Mouse (Mus musculus) kidney, embryonic 16.5 days (tissue): ENCODE results near the gene Gtf2f2. TPM values are rescaled to one million over a fixed set of nuclear protein-coding genes. Genes with fewer than 3 reads are reported as not detected.

Experiments
- ATAC-seq: fragments of 200-750 bp; cut with Nextera tagmentation; 2 replicates; pipeline ENCODE4 v1.8.0; 2017; ENCODE audit warnings: moderate TSS enrichment; ENCODE audit not compliant: low FRiP score, low TSS enrichment
- H3K27ac ChIP-seq: fragments of 300-500 bp; sonication (generic); 2 replicates; pipeline ENCODE4 v1.5.1; 2014; ENCODE audit warnings: low read length
- H3K27me3 ChIP-seq: fragments of 300-500 bp; sonication (generic); 2 replicates; pipeline ENCODE4 v1.6.1; 2014; ENCODE audit warnings: low read length, control low read depth, mixed read lengths; ENCODE audit not compliant: insufficient read depth
- H3K36me3 ChIP-seq: fragments of 300-500 bp; sonication (generic); 2 replicates; pipeline ENCODE4 v1.6.1; 2014; ENCODE audit warnings: low read length, control low read depth, mixed read lengths; ENCODE audit not compliant: insufficient read depth
- H3K4me1 ChIP-seq: fragments of 300-500 bp; sonication (generic); 2 replicates; pipeline ENCODE4 v1.6.1; 2014; ENCODE audit warnings: low read length, control low read depth, mixed read lengths; ENCODE audit not compliant: insufficient read depth
- H3K4me2 ChIP-seq: fragments of 300-500 bp; sonication (generic); replicated peaks from 2 replicates; pipeline ENCODE4 v1.6.1; 2014; ENCODE audit warnings: low read depth, low read length
- H3K4me3 ChIP-seq: fragments of 300-500 bp; sonication (generic); 2 replicates; pipeline ENCODE4 v1.5.1; 2014; ENCODE audit warnings: mild to moderate bottlenecking, low read length
- H3K9ac ChIP-seq: fragments of 300-500 bp; sonication (generic); replicated peaks from 2 replicates; pipeline ENCODE4 v1.6.1; 2014; ENCODE audit warnings: low read length
- H3K9me3 ChIP-seq: fragments of 300-500 bp; sonication (generic); 2 replicates; pipeline ENCODE4 v1.6.1; 2016; ENCODE audit warnings: low read length, control low read depth
- WGBS: fragments of 180-500 bp; shearing (Covaris S2); extraction: QIAGEN DNeasy Blood & Tissue Kit; methylation state at CpG from one replicate; pipeline ENCODE4 v1.1.7; 2014; 5-methylcytosine and 5-hydroxymethylcytosine counted together
- polyA plus RNA-seq: library from polyadenylated mRNA; unstranded; fragments of >200 nt; fragmentation: Nextera tagmentation; extraction: Ambion mirVana; gene quantifications from 2 replicates; pipeline ENCODE4 v1.2.1, GENCODE M21; 2015

Gtf2f2 gene
- polyA plus RNA-seq, 1 experiment from 2014 or later: 35.1 TPM

- no peaks in the 10 kb centered on the region for H3K9me3 ChIP-seq
- H3K4me2 ChIP-seq: no peak overlapping the region
- H3K4me1 ChIP-seq: 0 out of 2 replicates have a peak, but pooled peaks cover 7% of the 10 kb centered on the region
- no peaks in the 10 kb centered on the region for H3K36me3 ChIP-seq
- 56% methylated on average over 11 of the region's 11 CpGs for WGBS
- no peaks in the 10 kb centered on the region for H3K27me3 ChIP-seq
- ATAC-seq: no peak
- peak overlapping the region; percentile 29; the same call in 1 of the 2 replicates for H3K27ac ChIP-seq
- 0 out of 2 replicates have a peak overlapping the region, but pooled peaks have one; percentile 26 for H3K9ac ChIP-seq
- H3K4me3 ChIP-seq: no peak overlapping the region
These were observed 20.6 kb upstream of the Gtf2f2 start for GRCm38 (mm10) chr14:76031117-76031842.

DNA sequence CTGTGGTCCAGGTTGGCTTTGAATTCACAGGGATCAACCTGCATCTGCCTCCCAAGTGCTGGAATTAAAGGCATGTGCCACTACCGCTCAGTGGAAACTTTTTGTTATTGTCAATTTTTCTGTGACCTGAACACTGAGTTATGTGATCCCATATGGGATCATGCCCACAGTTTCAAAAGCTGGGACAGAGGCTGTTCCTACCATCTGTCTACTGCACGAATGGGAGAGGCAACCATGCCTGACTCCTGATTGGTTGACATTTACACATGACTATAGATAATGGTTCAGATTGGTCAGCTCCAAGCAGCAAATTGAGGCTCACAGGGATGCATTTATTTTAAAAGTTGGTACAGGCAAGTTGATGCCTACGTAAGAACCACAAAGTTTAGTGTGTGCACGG lies 14.0 kb upstream of the Gtf2f2 start:
- Histone ChIP-seq H3K4me3 (no peak overlapping the region), H3K27me3 (no peaks in the 10 kb centered on the region), H3K4me1 (no peaks in the 10 kb centered on the region), H3K27ac (no peak overlapping the region), H3K9me3 (no peaks in the 10 kb centered on the region; the same call in 1 of the 2 replicates), H3K4me2 (no peak overlapping the region), H3K36me3 (no peaks in the 10 kb centered on the region), H3K9ac (no peak overlapping the region)
- WGBS: 90% methylated on average over 4 of the region's 4 CpGs
- ATAC-seq: no peak

GRCm38 (mm10) chr14:76020927-76021719 lies 10.5 kb upstream of the Gtf2f2 start:
- Histone ChIP-seq H3K4me1 (no peaks in the 10 kb centered on the region), H3K27ac (no peak overlapping the region), H3K27me3 (no peaks in the 10 kb centered on the region), H3K9me3 (no peaks in the 10 kb centered on the region; the same call in 1 of the 2 replicates), H3K4me2 (no peak overlapping the region), H3K9ac (no peak overlapping the region), H3K36me3 (no peaks in the 10 kb centered on the region), H3K4me3 (no peak overlapping the region)
- ATAC-seq: no peak
- 70% methylated on average over 7 of the region's 7 CpGs for WGBS

- no peak overlapping the region for H3K4me2 ChIP-seq
- ATAC-seq: no peak
- H3K4me3 ChIP-seq: no peak overlapping the region
- no peaks in the 10 kb centered on the region for H3K4me1 ChIP-seq
- WGBS: 84% methylated on average over 5 of the region's 5 CpGs
- H3K9me3 ChIP-seq: no peaks in the 10 kb centered on the region; the same call in 1 of the 2 replicates
- no peaks in the 10 kb centered on the region for H3K36me3 ChIP-seq
- no peaks in the 10 kb centered on the region for H3K27me3 ChIP-seq
- no peak overlapping the region for H3K9ac ChIP-seq
- no peak overlapping the region for H3K27ac ChIP-seq
These were observed 9.7 kb upstream of the Gtf2f2 start for GRCm38 (mm10) chr14:76020259-76020785.

DNA sequence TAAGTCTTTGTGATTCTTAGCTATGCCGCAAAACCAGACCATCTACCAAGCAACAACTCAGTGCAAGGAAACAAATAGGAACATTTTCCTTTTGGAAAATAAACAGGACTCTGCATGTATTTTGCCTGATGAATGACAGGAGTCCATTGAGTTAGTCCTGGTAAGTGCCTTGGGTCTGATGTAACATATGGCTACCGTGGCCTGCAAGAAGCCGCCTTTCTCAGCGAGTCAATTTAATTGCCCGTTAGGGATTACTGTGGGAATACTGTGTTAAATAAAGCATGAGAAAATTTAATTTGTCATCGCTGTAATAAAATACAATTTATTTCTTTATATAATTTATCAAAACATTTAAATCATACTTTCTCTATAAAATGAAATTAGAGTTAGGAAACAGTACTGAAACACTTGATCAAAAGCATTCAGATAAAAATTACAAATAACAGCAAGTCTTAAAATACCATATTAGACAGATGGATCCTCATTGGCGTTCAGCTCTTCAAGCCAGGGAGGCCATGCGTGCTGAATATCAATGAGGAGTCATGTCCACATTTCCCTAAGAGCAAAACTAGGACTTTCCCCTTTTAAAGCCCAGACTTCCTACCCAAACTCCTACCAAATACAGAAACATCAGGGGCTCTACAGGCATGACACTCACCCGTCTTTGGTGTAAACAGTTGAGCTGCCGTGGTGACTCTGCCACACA lies 7.3 kb upstream of the Gtf2f2 start:
- no peak for ATAC-seq
- 87% methylated on average over 10 of the region's 10 CpGs for WGBS
- H3K4me1 ChIP-seq: no peaks in the 10 kb centered on the region
- no peaks in the 10 kb centered on the region; the same call in 1 of the 2 replicates for H3K9me3 ChIP-seq
- no peak overlapping the region for H3K4me3 ChIP-seq
- no peak overlapping the region for H3K4me2 ChIP-seq
- no peaks in the 10 kb centered on the region for H3K36me3 ChIP-seq
- H3K27ac ChIP-seq: no peak overlapping the region
- no peaks in the 10 kb centered on the region for H3K27me3 ChIP-seq
- H3K9ac ChIP-seq: no peak overlapping the region

- WGBS: 56% methylated on average over 2 of the region's 2 CpGs
- Histone ChIP-seq H3K4me3 (no peak overlapping the region), H3K9me3 (no peaks in the 10 kb centered on the region; the same call in 1 of the 2 replicates), H3K36me3 (no peaks in the 10 kb centered on the region), H3K27me3 (no peaks in the 10 kb centered on the region), H3K27ac (no peak overlapping the region), H3K9ac (no peak overlapping the region), H3K4me1 (peaks cover 6% of the 10 kb centered on the region), H3K4me2 (no peak overlapping the region)
- ATAC-seq: no peak
These were observed 3.7 kb upstream of the Gtf2f2 start for GRCm38 (mm10) chr14:76014331-76014730.

- H3K9ac ChIP-seq: peak overlapping the region; percentile 50
- H3K4me3 ChIP-seq: peak overlapping the region; percentile 65
- no peaks in the 10 kb centered on the region for H3K27me3 ChIP-seq
- WGBS: 27% methylated on average over 7 of the region's 7 CpGs
- ATAC-seq: no peak
- peaks cover 9% of the 10 kb centered on the region for H3K4me1 ChIP-seq
- H3K9me3 ChIP-seq: no peaks in the 10 kb centered on the region
- H3K27ac ChIP-seq: no peak overlapping the region
- peak overlapping the region; percentile 75 for H3K4me2 ChIP-seq
- no peaks in the 10 kb centered on the region for H3K36me3 ChIP-seq
These were observed 395 bp upstream of the Gtf2f2 start for GRCm38 (mm10) chr14:76011062-76011457.

- no peak for ATAC-seq
- Histone ChIP-seq H3K27me3 (no peaks in the 10 kb centered on the region), H3K36me3 (no peaks in the 10 kb centered on the region), H3K9ac (no peak overlapping the region; the same call in 1 of the 2 replicates), H3K27ac (no peak overlapping the region), H3K4me3 (peak overlapping the region; percentile 65), H3K4me2 (peak overlapping the region; percentile 75), H3K4me1 (peaks cover 9% of the 10 kb centered on the region), H3K9me3 (no peaks in the 10 kb centered on the region)
- WGBS: 73% methylated on average over 5 of the region's 5 CpGs
These were observed 1.5 kb downstream of the Gtf2f2 start for GRCm38 (mm10) chr14:76009185-76009584.

GRCm38 (mm10) chr14:76008174-76008573 lies 2.5 kb downstream of the Gtf2f2 start:
- Histone ChIP-seq H3K4me1 (peaks cover 9% of the 10 kb centered on the region), H3K27ac (no peak overlapping the region), H3K36me3 (no peaks in the 10 kb centered on the region), H3K9me3 (no peaks in the 10 kb centered on the region), H3K4me3 (no peak overlapping the region), H3K9ac (no peak overlapping the region), H3K27me3 (no peaks in the 10 kb centered on the region), H3K4me2 (no peak overlapping the region)
- no peak for ATAC-seq
- 96% methylated on average over 1 of the region's 1 CpGs for WGBS
